Mouse (Mus musculus) c-Kit-positive CD71-negative TER-119-negative erythroid progenitor cells, embryonic 14.5 days (primary cell): Measurements from ENCODE around the gene Naif1.

ENCODE experiments used
- DNase-seq: peaks from one replicate; pipeline ENCODE4 v3.0.0-alpha.2; 2013; ENCODE audit warnings: low read depth

The Naif1 gene

GRCm38 (mm10) chr2:32501754-32502324 lies 51.6 kb downstream of the Naif1 start:
- no peak for DNase-seq

DNA sequence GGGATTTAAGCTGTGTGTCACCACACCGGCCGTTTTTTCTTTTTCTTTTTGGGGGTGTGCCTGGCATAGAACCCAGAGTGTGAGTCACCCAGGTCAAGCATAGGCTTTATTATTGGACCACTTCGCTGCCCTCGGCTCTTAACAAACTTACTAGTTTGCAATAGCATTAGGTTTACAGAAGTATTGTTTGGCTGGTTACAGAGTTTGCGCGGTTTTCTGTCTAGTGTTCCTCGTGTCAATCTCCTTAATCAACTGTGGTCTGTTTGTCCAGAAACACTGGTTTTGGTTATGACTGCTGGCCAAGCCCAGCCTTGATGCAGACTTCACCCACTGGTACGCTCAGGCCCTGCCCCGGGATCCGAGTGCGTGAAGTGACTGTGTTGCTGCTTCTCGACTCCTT lies 52.6 kb downstream of the Naif1 start:
- no peak for DNase-seq

- no peak for DNase-seq
Measured at GRCm38 (mm10) chr2:32503588-32503987, 53.3 kb downstream of the Naif1 start.

GRCm38 (mm10) chr2:32505536-32505935 lies 55.3 kb downstream of the Naif1 start:
- DNase-seq, result no peak
